Mouse (Mus musculus) kidney, adult 18-20 months (tissue): Measurements from ENCODE around the gene Mdfi.

Experiments
- DNase-seq: peaks from one replicate; pipeline ENCODE4 v3.0.0; 2021

The Mdfi gene

GRCm38 (mm10) chr17:47834482-47834767 is at the start of gene Mdfi:
Gene Mdfi, minus strand, starts transcription at chr17:47834691.
- DNase-seq: no peak

GRCm38 (mm10) chr17:47883099-47883498 is 48.6 kb upstream of the Mdfi start:
- no peak for DNase-seq

- DNase-seq: no peak
Measured at GRCm38 (mm10) chr17:47881330-47881729, 46.8 kb upstream of the Mdfi start.

GRCm38 (mm10) chr17:47879207-47879606 is 44.7 kb upstream of the Mdfi start:
- no peak for DNase-seq

GRCm38 (mm10) chr17:47878378-47879089 is 44.0 kb upstream of the Mdfi start:
- no peak for DNase-seq

GRCm38 (mm10) chr17:47877715-47878377 is 43.4 kb upstream of the Mdfi start:
- DNase-seq: no peak

GRCm38 (mm10) chr17:47876776-47877714 is 42.6 kb upstream of the Mdfi start:
- no peak for DNase-seq

- peak; percentile 87 for DNase-seq
Measured at GRCm38 (mm10) chr17:47873341-47873791, 38.9 kb upstream of the Mdfi start.

GRCm38 (mm10) chr17:47872311-47873011 is 38.0 kb upstream of the Mdfi start:
- DNase-seq: no peak

- no peak for DNase-seq
Measured at GRCm38 (mm10) chr17:47869874-47870273, 35.4 kb upstream of the Mdfi start.

GRCm38 (mm10) chr17:47866037-47866436 is 31.5 kb upstream of the Mdfi start:
- no peak for DNase-seq

- peak; percentile 87 for DNase-seq
Measured at GRCm38 (mm10) chr17:47864496-47864895, 30.0 kb upstream of the Mdfi start.

GRCm38 (mm10) chr17:47863437-47863836 is 28.9 kb upstream of the Mdfi start:
- no peak for DNase-seq

- DNase-seq: no peak
Measured at GRCm38 (mm10) chr17:47863023-47863422, 28.5 kb upstream of the Mdfi start.

- no peak for DNase-seq
Measured at GRCm38 (mm10) chr17:47855544-47855943, 21.1 kb upstream of the Mdfi start.

- no peak for DNase-seq
Measured at GRCm38 (mm10) chr17:47854908-47855307, 20.4 kb upstream of the Mdfi start.

- no peak for DNase-seq
Measured at GRCm38 (mm10) chr17:47853760-47854159, 19.3 kb upstream of the Mdfi start.

- no peak for DNase-seq
Measured at GRCm38 (mm10) chr17:47853336-47853735, 18.8 kb upstream of the Mdfi start.

- peak; percentile 56 for DNase-seq
Measured at GRCm38 (mm10) chr17:47851798-47852360, 17.4 kb upstream of the Mdfi start.

GRCm38 (mm10) chr17:47850639-47851314 is 16.3 kb upstream of the Mdfi start:
- DNase-seq: no peak

GRCm38 (mm10) chr17:47850035-47850434 is 15.5 kb upstream of the Mdfi start:
- no peak for DNase-seq

- DNase-seq: no peak
Measured at GRCm38 (mm10) chr17:47847985-47848384, 13.5 kb upstream of the Mdfi start.
